Mouse (Mus musculus): ENCODE measurements at regions not wholly inside any gene's neighbourhood (a gene's known extent, or its start where the extent isn't known, plus 50 kb on each side); places are given as distances from the start of the nearest gene placed in this dataset.

DNA sequence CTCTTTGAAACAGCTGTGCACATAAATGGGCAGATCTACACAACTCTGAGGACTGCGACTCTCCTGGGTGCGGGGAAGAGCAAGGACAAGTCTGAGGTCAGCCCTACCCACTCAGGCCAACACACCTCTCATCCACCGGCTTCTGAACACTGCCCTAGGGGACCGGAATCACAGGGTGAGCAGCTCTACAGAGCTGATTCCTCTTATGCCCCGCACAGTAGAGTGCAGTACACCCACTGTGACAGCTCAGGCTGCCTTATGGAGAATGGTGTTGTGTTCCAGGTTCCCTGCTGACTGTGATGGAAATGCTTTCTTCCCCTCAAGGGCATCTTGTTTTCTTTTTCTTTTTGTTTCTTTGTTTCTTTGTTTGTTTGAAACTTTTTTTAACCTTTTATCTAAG, 96.6 kb upstream of the Speer3 start:
- H3K4me3 ChIP-seq (ENCODE audit: low read depth, low read length): no peak overlapping the region
- no peak for ATAC-seq (ENCODE audit: low FRiP score, low TSS enrichment)
- no peak for DNase-seq (ENCODE audit: low spot score)
- 41% methylated on average over 5 of the region's 5 CpGs for WGBS
- H3K27me3 ChIP-seq (ENCODE audit: control insufficient read depth, insufficient read depth, low read length): no peaks in the 10 kb centered on the region
- H3K9me3 ChIP-seq (ENCODE audit: control insufficient read depth, low read length): no peaks in the 10 kb centered on the region
- TF ChIP-seq CTCF (IDR thresholded peaks at IDR 0.05; ENCODE audit: low read depth) (no peak), EP300 (optimal IDR thresholded peaks at IDR 0.05) (no peak)
- H3K36me3 ChIP-seq (ENCODE audit: control insufficient read depth, insufficient read depth, low read length): no peaks in the 10 kb centered on the region
- H3K27ac ChIP-seq (replicated peaks): no peak overlapping the region
- H3K4me1 ChIP-seq (replicated peaks; ENCODE audit: control insufficient read depth, insufficient read depth): no peaks in the 10 kb centered on the region
- H3K9ac ChIP-seq (ENCODE audit: low read length): no peak overlapping the region
- H3K4me2 ChIP-seq (replicated peaks; ENCODE audit: low read depth): no peak overlapping the region
